Mouse (Mus musculus) neural tube, embryonic 11.5 days (tissue): ENCODE data around the gene Bloc1s2. TPM values are rescaled to one million over a fixed set of nuclear protein-coding genes. Genes with fewer than 3 reads are reported as not detected.

Experiments used
- ATAC-seq: fragments of 200-750 bp; cut with Nextera tagmentation; 2 replicates; pipeline ENCODE4 v1.8.0; 2017; ENCODE audit warnings: moderate number of reproducible peaks, mild to moderate bottlenecking, moderate TSS enrichment, moderate library complexity; ENCODE audit not compliant: insufficient read depth, low FRiP score, low TSS enrichment
- DNase-seq: peaks from one replicate; pipeline ENCODE4 v3.0.0-alpha.2; 2015; ENCODE audit warnings: low spot score
- H3K27ac ChIP-seq: fragments of 300-500 bp; sonication (generic); 2 replicates; pipeline ENCODE4 v1.5.1; 2014; ENCODE audit warnings: low read depth, mild to moderate bottlenecking, low read length
- H3K27me3 ChIP-seq: fragments of 300-500 bp; sonication (generic); 2 replicates; pipeline ENCODE4 v1.6.1; 2014; ENCODE audit warnings: mild to moderate bottlenecking, low read length, mixed read lengths; ENCODE audit not compliant: control insufficient read depth, insufficient read depth
- H3K36me3 ChIP-seq: fragments of 300-500 bp; sonication (generic); 2 replicates; pipeline ENCODE4 v1.6.1; 2014; ENCODE audit warnings: mild to moderate bottlenecking, low read length, moderate library complexity, mixed read lengths; ENCODE audit not compliant: control insufficient read depth, insufficient read depth
- H3K4me1 ChIP-seq: fragments of 300-500 bp; sonication (generic); 2 replicates; pipeline ENCODE4 v1.6.1; 2014; ENCODE audit warnings: low read length, mixed read lengths; ENCODE audit not compliant: control insufficient read depth, insufficient read depth
- H3K4me2 ChIP-seq: fragments of 300-500 bp; sonication (generic); 2 replicates; pipeline ENCODE4 v1.6.1; 2014; ENCODE audit warnings: low read depth, mild to moderate bottlenecking, moderate library complexity
- H3K4me3 ChIP-seq: fragments of 300-500 bp; sonication (generic); 2 replicates; pipeline ENCODE4 v1.5.1; 2014; ENCODE audit warnings: low read depth, low read length
- H3K9ac ChIP-seq: fragments of 300-500 bp; sonication (generic); 2 replicates; pipeline ENCODE4 v1.6.1; 2014; ENCODE audit warnings: mild to moderate bottlenecking, low read length
- H3K9me3 ChIP-seq: fragments of 300-500 bp; sonication (generic); 2 replicates; pipeline ENCODE4 v1.6.1; 2016; ENCODE audit warnings: low read length; ENCODE audit not compliant: control insufficient read depth
- WGBS: fragments of 180-500 bp; shearing (Covaris S2); extraction: QIAGEN DNeasy Blood & Tissue Kit; methylation state at CpG from one replicate; pipeline ENCODE4 v1.1.7; 2014; 5-methylcytosine and 5-hydroxymethylcytosine counted together
- polyA plus RNA-seq: library from polyadenylated mRNA; unstranded; fragments of >200 nt; fragmentation: Nextera tagmentation; extraction: Ambion mirVana; gene quantifications from 2 replicates; pipeline ENCODE4 v1.2.1, GENCODE M21; 2014

Gene Bloc1s2
- polyA plus RNA-seq, result 115 and 118 TPM in 2 replicates

DNA sequence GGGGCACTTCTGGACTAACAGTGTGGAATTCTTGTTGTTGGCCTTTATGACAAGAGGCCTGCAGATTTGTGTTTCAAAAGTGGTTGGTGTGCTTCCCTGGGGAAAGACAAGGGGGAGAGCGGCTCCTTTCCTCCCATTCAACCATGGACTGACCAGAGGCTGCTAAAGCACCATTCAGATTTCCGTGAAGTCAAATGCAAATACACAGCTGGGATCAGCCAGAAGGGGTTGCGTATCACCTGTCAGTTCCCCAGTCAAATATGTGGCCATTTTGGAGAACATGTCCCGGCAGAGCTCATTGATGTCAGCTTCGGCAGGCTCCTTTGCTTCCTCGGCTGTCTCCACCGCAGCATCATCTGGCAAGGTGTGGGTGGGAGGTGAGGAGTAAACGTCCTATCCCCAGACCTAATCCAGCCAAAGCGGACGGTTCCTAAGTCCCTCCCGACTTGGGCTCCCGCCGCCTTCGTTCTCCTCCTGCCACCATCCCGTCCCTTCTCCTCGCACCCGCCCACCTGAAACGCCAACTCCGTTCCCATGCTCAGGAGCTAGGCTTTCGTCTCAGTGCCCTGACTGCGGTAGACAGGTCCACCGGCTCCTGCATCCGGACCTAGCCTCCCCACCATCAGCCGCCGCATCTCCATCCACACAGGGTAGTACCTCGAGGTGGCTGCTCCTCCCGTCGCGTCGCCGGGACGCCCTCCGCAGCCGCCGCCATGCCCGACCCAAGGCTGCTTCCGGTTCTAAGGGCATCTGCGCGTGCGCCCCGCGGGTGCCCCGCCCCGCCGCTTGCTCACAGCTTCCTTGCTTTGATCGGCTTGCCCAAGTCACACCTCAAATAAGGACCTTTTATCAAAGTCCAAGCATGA is at the start of gene Bloc1s2:
Gene Bloc1s2, minus strand, starts transcription at position 745 of the 866 bp plus-strand sequence.
- ATAC-seq (peak; percentile 60; the same call in 1 of the 2 replicates), DNase-seq (peak; percentile 89)
- peak within 1 kb of the TSS; percentile 74 for H3K4me3 ChIP-seq
- H3K9me3 ChIP-seq, result no peaks in the 10 kb centered on the region
- peak within 1 kb of the TSS; percentile 72 for H3K4me2 ChIP-seq
- H3K4me1 ChIP-seq, result peaks cover 5% of the 10 kb centered on the region; the same call in 1 of the 2 replicates
- peak within 1 kb of the TSS; percentile 76 for H3K9ac ChIP-seq
- WGBS, result 4% methylated on average over 46 of the region's 46 CpGs
- peaks cover 2% of the 10 kb centered on the region; the same call in 1 of the 2 replicates for H3K36me3 ChIP-seq
- H3K27ac ChIP-seq, result no peak within 1 kb of the TSS
- no peaks in the 10 kb centered on the region for H3K27me3 ChIP-seq

DNA sequence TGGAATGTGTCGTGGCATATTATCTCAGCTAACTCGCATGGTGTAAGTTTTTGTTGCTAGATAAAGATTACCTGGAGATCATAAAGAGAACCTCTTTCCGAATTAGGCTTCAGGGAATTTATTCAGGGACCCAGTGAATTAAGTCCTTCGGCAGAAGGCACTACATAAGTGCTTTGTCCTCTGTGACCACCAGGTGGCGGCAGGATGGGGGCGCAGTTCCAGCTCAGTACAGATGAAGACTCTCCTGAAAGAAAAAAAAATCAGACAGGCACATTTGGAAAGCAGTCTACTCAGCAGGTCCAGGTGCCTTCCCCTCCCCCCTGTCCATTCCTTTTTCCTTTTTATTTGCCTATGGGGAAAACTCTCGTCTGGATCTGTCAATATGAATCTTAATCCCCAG is 48.9 kb upstream of the Bloc1s2 start:
- H3K27me3 ChIP-seq, result no peaks in the 10 kb centered on the region
- 17% methylated on average over 7 of the region's 7 CpGs for WGBS
- ATAC-seq (no peak), DNase-seq (peak; percentile 73)
- H3K36me3 ChIP-seq, result no peaks in the 10 kb centered on the region
- no peak overlapping the region for H3K9ac ChIP-seq
- no peaks in the 10 kb centered on the region for H3K4me1 ChIP-seq
- no peak overlapping the region for H3K4me2 ChIP-seq
- no peak overlapping the region for H3K27ac ChIP-seq
- H3K4me3 ChIP-seq, result no peak overlapping the region
- no peaks in the 10 kb centered on the region for H3K9me3 ChIP-seq

DNA sequence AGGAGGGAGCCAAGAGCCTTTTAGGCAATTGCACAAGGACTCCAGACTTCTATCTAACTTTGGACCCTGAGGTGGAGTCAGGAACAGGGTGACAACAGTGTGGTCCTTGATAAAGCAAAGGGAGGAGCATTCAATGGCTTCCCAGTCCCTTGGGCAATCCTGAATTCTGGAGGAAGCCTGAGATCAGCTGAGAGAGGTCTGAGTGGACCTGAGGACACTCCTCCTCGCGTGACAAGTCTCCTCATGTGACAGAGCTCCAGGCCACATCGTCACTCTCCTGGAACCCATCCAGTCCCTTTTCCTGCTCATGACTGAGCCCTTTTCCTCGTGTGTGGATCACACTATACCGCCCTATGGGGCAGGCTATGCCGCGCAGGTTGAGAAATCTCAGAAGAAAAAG is 47.7 kb upstream of the Bloc1s2 start:
- no peak overlapping the region for H3K9ac ChIP-seq
- WGBS, result 87% methylated on average over 7 of the region's 7 CpGs
- H3K27me3 ChIP-seq, result no peaks in the 10 kb centered on the region
- no peak for DNase-seq
- ATAC-seq, result no peak
- no peaks in the 10 kb centered on the region for H3K9me3 ChIP-seq
- no peak overlapping the region for H3K27ac ChIP-seq
- H3K36me3 ChIP-seq, result no peaks in the 10 kb centered on the region
- no peaks in the 10 kb centered on the region for H3K4me1 ChIP-seq
- no peak overlapping the region for H3K4me3 ChIP-seq
- H3K4me2 ChIP-seq, result no peak overlapping the region

DNA sequence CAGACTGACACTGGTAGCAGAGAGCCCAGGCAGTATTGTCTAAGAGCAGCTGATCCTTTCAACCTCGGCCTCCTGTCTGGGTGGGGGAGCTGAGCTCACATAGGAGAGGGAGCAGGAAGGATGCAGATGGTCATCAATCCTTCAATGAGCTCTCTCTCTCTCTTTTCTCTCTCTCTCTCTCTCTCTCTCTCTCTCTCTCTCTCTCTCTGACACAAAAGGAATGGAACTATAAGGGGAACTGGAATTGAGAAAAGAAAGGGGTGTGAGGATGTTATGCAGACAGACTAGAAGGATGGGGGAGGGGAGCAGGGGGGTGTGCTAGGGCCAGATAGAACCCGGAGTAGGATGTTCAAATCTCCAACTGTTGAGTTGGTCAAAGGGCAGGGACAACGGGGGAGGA is 46.1 kb upstream of the Bloc1s2 start, which contains the start of gene Pkd2l1:
Gene Pkd2l1, minus strand, starts transcription at position 101 of the 400 bp plus-strand sequence.
- H3K4me2 ChIP-seq, result no peak within 1 kb of the TSS
- no peak within 1 kb of the TSS for H3K27ac ChIP-seq
- no peak within 1 kb of the TSS for H3K9ac ChIP-seq
- H3K4me3 ChIP-seq, result no peak within 1 kb of the TSS
- WGBS, result 39% methylated on average over 3 of the region's 3 CpGs
- H3K27me3 ChIP-seq, result no peaks in the 10 kb centered on the region
- no peaks in the 10 kb centered on the region for H3K4me1 ChIP-seq
- H3K9me3 ChIP-seq, result no peaks in the 10 kb centered on the region
- no peak for ATAC-seq
- no peaks in the 10 kb centered on the region for H3K36me3 ChIP-seq
- no peak for DNase-seq

DNA sequence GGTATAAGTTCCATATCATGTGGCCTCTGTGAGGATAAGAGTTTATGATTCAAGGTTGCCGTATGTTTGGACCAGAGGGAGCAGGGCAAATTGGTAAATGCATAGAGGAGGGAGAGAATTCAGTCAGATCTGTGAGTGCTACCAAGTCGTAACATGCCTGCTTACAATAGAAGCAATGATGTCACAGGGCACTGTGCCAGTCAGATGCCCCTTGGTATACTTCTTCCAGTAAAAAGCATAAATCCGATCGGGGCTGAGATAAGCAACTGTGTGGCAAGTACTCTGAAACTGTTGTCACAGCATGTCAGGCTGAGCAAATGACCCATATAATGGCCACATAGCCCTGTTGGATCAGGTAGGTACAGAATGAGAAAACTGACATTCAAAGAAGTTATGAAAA is 42.8 kb upstream of the Bloc1s2 start:
- H3K27ac ChIP-seq, result no peak overlapping the region
- H3K4me2 ChIP-seq, result no peak overlapping the region
- no peaks in the 10 kb centered on the region for H3K4me1 ChIP-seq
- ATAC-seq, result no peak
- DNase-seq, result no peak
- WGBS, result 93% methylated on average over 4 of the region's 4 CpGs
- H3K9ac ChIP-seq, result no peak overlapping the region
- H3K4me3 ChIP-seq, result no peak overlapping the region
- no peaks in the 10 kb centered on the region for H3K27me3 ChIP-seq
- no peaks in the 10 kb centered on the region for H3K36me3 ChIP-seq
- no peaks in the 10 kb centered on the region for H3K9me3 ChIP-seq

DNA sequence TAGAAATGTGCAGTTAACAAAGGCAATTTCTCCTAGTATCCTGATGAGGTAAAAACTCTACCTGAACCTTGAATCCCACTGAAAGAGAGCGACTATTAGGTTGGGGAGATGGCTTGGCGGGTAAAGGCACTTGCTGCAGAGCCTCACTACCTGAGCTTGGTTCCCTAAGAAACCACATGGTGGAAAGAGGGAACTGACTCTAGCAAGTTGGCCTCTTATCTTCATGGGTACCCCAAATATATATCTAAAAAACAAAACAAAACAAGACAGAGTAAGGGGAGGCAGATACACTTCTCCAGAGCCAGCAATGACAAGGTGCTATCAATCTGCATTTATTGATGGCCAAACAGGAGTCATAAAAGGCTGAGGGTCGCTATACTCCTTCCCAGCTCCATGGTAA is 37.7 kb upstream of the Bloc1s2 start:
- no peak overlapping the region for H3K4me2 ChIP-seq
- H3K27me3 ChIP-seq, result no peaks in the 10 kb centered on the region
- no peak overlapping the region for H3K27ac ChIP-seq
- no peak overlapping the region for H3K9ac ChIP-seq
- WGBS, result 62% methylated on average over 3 of the region's 3 CpGs
- H3K36me3 ChIP-seq, result no peaks in the 10 kb centered on the region
- DNase-seq (no peak), ATAC-seq (no peak)
- no peaks in the 10 kb centered on the region for H3K9me3 ChIP-seq
- H3K4me1 ChIP-seq, result no peaks in the 10 kb centered on the region
- no peak overlapping the region for H3K4me3 ChIP-seq

DNA sequence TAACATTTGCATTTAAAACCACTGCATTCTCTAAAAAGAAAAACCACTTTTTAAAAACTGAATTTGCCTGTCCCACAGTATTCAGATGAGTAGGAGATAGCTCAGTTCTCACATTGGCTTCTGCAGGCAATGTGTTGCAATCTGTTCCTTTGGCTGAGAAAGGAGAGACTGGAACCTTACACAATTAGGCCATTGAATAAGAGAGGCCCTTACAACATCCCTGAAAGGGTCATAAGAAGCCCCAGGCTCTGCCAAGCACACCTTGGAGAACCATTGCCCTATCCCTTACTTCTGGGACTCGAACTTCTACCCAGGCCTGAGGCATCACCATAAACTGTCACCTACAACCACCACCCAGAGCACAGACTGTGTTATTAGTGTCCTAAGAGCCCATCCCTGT is 34.3 kb upstream of the Bloc1s2 start:
- Histone ChIP-seq H3K9me3 (no peaks in the 10 kb centered on the region), H3K4me2 (no peak overlapping the region), H3K9ac (no peak overlapping the region), H3K27me3 (no peaks in the 10 kb centered on the region), H3K36me3 (no peaks in the 10 kb centered on the region), H3K4me1 (no peaks in the 10 kb centered on the region), H3K4me3 (no peak overlapping the region), H3K27ac (no peak overlapping the region)
- ATAC-seq (no peak), DNase-seq (no peak)
- WGBS, result 78% methylated on average over 1 of the region's 1 CpGs

DNA sequence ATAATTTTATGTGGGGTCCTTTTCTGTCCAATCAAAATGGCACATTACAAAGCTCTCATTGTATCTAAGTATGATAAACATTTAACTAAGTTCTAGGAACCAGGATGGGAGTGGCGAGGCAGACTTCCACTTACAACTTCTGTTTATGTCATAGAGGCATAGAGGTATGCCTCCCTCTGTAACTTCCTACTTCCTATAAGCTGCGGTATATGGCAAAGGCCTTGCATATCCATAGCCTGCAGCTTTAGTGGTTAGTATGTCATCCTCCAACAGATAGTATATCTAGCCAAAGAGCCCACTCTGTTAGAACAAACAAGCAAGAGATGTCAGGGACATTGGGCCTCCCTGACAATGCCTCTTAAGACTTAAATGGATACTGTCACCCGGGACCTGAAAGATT is 30.5 kb upstream of the Bloc1s2 start:
- no peak for DNase-seq
- no peaks in the 10 kb centered on the region for H3K9me3 ChIP-seq
- H3K4me3 ChIP-seq, result no peak overlapping the region
- no peaks in the 10 kb centered on the region for H3K4me1 ChIP-seq
- no peak overlapping the region for H3K9ac ChIP-seq
- no peak overlapping the region for H3K4me2 ChIP-seq
- 88% methylated on average over 3 of the region's 3 CpGs for WGBS
- no peaks in the 10 kb centered on the region for H3K36me3 ChIP-seq
- H3K27me3 ChIP-seq, result no peaks in the 10 kb centered on the region
- no peak overlapping the region for H3K27ac ChIP-seq
- no peak for ATAC-seq

DNA sequence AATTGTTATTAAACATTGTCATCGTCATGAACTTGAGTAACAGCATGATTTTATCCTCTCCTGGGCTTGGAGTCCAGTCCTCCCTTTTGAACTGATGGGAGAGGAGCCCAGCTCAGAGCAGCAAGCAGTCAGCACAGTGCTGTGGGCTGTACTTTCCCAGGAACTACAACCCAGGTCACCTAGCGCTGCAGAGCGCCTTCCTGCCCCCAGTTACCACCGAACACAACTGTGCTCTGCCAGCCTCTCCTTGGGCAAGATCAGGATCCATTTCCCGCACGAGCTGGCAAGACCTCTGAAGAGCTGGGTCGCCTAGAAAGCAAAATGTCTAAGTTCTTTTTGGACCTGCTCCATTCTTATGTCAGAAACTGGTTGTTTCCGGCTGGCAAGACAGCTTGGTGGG is 28.6 kb upstream of the Bloc1s2 start:
- Histone ChIP-seq H3K27me3 (no peaks in the 10 kb centered on the region), H3K4me3 (no peak overlapping the region), H3K9ac (no peak overlapping the region), H3K27ac (no peak overlapping the region), H3K9me3 (no peaks in the 10 kb centered on the region), H3K36me3 (no peaks in the 10 kb centered on the region), H3K4me1 (no peaks in the 10 kb centered on the region), H3K4me2 (no peak overlapping the region)
- 69% methylated on average over 8 of the region's 8 CpGs for WGBS
- no peak for ATAC-seq
- DNase-seq, result no peak
